Mouse (Mus musculus) ES-E14 (cell line): Measurements from ENCODE around the gene Ldlrap1.

Experiments
- CHD2 ChIP-seq: IDR thresholded peaks from 2 replicates; pipeline ENCODE4 v1.6.1; 2014; ENCODE audit warnings: mild to moderate bottlenecking, low read depth, low read length, inconsistent platforms
- HCFC1 ChIP-seq: IDR thresholded peaks from 2 replicates; pipeline ENCODE4 v1.6.1; 2012; ENCODE audit warnings: low read length, inconsistent platforms, borderline replicate concordance; ENCODE audit not compliant: insufficient read depth
- MAFK ChIP-seq: IDR thresholded peaks from 2 replicates; pipeline ENCODE4 v1.6.1; 2014; ENCODE audit warnings: mild to moderate bottlenecking, low read depth, low read length, inconsistent platforms; ENCODE audit not compliant: insufficient read depth
- ZC3H11A ChIP-seq: IDR thresholded peaks from 2 replicates; pipeline ENCODE4 v1.6.1; 2012; ENCODE audit warnings: low read depth, mild to moderate bottlenecking, inconsistent platforms, low read length, borderline replicate concordance
- ZNF384 ChIP-seq: IDR thresholded peaks from 2 replicates; pipeline ENCODE4 v1.6.1; 2012; ENCODE audit warnings: low read depth, low read length, inconsistent platforms

GRCm38 (mm10) chr4:134724974-134725373, 42.9 kb downstream of the Ldlrap1 start:
- no peak for TF ChIP-seq HCFC1
- TF ChIP-seq MAFK = no peak
- no peak for TF ChIP-seq ZC3H11A
- TF ChIP-seq ZNF384 = no peak
- no peak for TF ChIP-seq CHD2
